25 mouse cellular contexts compared by ENCODE assay signal in the genomic region with DNA sequence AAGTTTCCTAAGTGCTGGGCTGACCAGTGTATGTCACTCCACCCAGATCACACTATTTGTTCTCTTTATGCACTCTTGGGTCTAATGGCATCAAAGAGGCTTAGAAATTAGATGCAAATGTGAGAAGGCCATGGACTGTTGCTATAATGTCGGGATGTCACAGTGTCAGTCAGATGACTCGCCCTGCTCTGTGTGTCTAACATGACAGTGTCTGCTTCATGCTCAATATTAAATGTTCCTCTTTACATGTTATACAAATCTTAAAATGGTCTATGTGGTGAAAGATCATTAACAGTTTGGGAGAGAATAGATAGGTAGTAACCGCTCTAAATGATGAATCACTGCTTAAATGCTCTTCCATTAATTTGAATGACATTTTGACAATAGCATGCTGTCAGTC.
DNase-seq lines count a peak whose midpoint lies in the region; ATAC-seq lines count a peak whose summit lies in the region.
"Had no signal": no experiment of that assay in that cellular context is flagged by ENCODE, and none has a peak within 500 bp of the region (broad histone marks: within the 10 kb centered on the region; RNA-seq: fewer than 3 reads in every experiment).

No protein-coding gene starts in this region.

- H3K4me2 ChIP-seq in hindbrain, embryonic 11.5 days (replicated peaks; ENCODE audit: low read depth, low read length): no peak overlapping the region
- H3K4me2 ChIP-seq in hindbrain, embryonic 13.5 days: no peak overlapping the region
- no peak overlapping the region for H3K4me2 ChIP-seq in neural tube, embryonic 11.5 days (ENCODE audit: low read depth)
- no peak overlapping the region for H3K4me2 ChIP-seq in neural tube, embryonic 15.5 days
- no peak overlapping the region for H3K4me2 ChIP-seq in midbrain, embryonic 16.5 days (ENCODE audit: low read length)
- H3K4me2 ChIP-seq: forebrain, embryonic 13.5 days; heart, embryonic 13.5 days; hindbrain, embryonic 12.5 days had no signal

- H3K27me3 ChIP-seq in hindbrain, embryonic 11.5 days (ENCODE audit: control insufficient read depth, insufficient read depth, low read length): no peaks in the 10 kb centered on the region
- H3K27me3 ChIP-seq in hindbrain, embryonic 13.5 days: no peaks in the 10 kb centered on the region
- no peaks in the 10 kb centered on the region for H3K27me3 ChIP-seq in neural tube, embryonic 11.5 days (ENCODE audit: control insufficient read depth, insufficient read depth, low read length)
- no peaks in the 10 kb centered on the region for H3K27me3 ChIP-seq in neural tube, embryonic 15.5 days (replicated peaks)
- H3K27me3 ChIP-seq in midbrain, embryonic 16.5 days (ENCODE audit: control insufficient read depth, insufficient read depth, low read depth, low read length): no peaks in the 10 kb centered on the region
- H3K27me3 ChIP-seq: forebrain, embryonic 13.5 days; heart, embryonic 13.5 days; hindbrain, embryonic 12.5 days had no signal

- WGBS in hindbrain, embryonic 11.5 days: 56% methylated on average over 3 of the region's 3 CpGs
- WGBS in hindbrain, embryonic 13.5 days: 45% methylated on average over 3 of the region's 3 CpGs
- 72% methylated on average over 3 of the region's 3 CpGs for WGBS in neural tube, embryonic 11.5 days
- 55% methylated on average over 3 of the region's 3 CpGs for WGBS in neural tube, embryonic 15.5 days
- WGBS in midbrain, embryonic 16.5 days: 62% methylated on average over 3 of the region's 3 CpGs

- ATAC-seq in hindbrain, embryonic 11.5 days (ENCODE audit: low FRiP score): peak; percentile 60; the same call in 1 of the 2 replicates
- ATAC-seq in hindbrain, embryonic 13.5 days (ENCODE audit: low FRiP score): no peak
- 0 out of 2 replicates have a peak, but pooled peaks have one; percentile 20 for ATAC-seq in neural tube, embryonic 11.5 days (ENCODE audit: insufficient read depth, low FRiP score, low TSS enrichment)
- ATAC-seq in neural tube, embryonic 15.5 days (ENCODE audit: low FRiP score): no peak
- ATAC-seq in midbrain, embryonic 16.5 days: peak; percentile 29
- ATAC-seq: forebrain, embryonic 16.5 days; Patski had no signal

- H3K27ac ChIP-seq in hindbrain, embryonic 11.5 days (ENCODE audit: low read depth, low read length): no peak overlapping the region
- H3K27ac ChIP-seq in hindbrain, embryonic 13.5 days: no peak overlapping the region
- H3K27ac ChIP-seq in neural tube, embryonic 11.5 days (ENCODE audit: low read depth, low read length): no peak overlapping the region
- H3K27ac ChIP-seq in neural tube, embryonic 15.5 days (replicated peaks): no peak overlapping the region
- H3K27ac ChIP-seq in midbrain, embryonic 16.5 days (ENCODE audit: low read length): no peak overlapping the region
- H3K27ac ChIP-seq: forebrain, embryonic 10.5 days; forebrain, embryonic 13.5 days; heart, adult 2 months; heart, embryonic 10.5 days; heart, embryonic 13.5 days; hindbrain, embryonic 12.5 days had no signal

- no peaks in the 10 kb centered on the region for H3K9me3 ChIP-seq in hindbrain, embryonic 11.5 days (ENCODE audit: control insufficient read depth, low read length)
- H3K9me3 ChIP-seq in hindbrain, embryonic 13.5 days: no peaks in the 10 kb centered on the region
- H3K9me3 ChIP-seq in neural tube, embryonic 11.5 days (ENCODE audit: control insufficient read depth, low read length): no peaks in the 10 kb centered on the region
- no peaks in the 10 kb centered on the region for H3K9me3 ChIP-seq in neural tube, embryonic 15.5 days (replicated peaks)
- no peaks in the 10 kb centered on the region for H3K9me3 ChIP-seq in midbrain, embryonic 16.5 days (replicated peaks; ENCODE audit: control insufficient read depth, low read length, poor library complexity, severe bottlenecking)
- H3K9me3 ChIP-seq: forebrain, embryonic 10.5 days; forebrain, embryonic 13.5 days; heart, embryonic 10.5 days; heart, embryonic 13.5 days; hindbrain, embryonic 12.5 days had no signal

- no peaks in the 10 kb centered on the region; the same call in 1 of the 2 replicates for H3K4me1 ChIP-seq in hindbrain, embryonic 11.5 days (replicated peaks; ENCODE audit: control insufficient read depth, insufficient read depth, low read length)
- H3K4me1 ChIP-seq in hindbrain, embryonic 13.5 days (replicated peaks): no peaks in the 10 kb centered on the region
- H3K4me1 ChIP-seq in neural tube, embryonic 11.5 days (ENCODE audit: control insufficient read depth, insufficient read depth, low read length): no peaks in the 10 kb centered on the region
- H3K4me1 ChIP-seq in neural tube, embryonic 15.5 days: no peaks in the 10 kb centered on the region
- no peaks in the 10 kb centered on the region for H3K4me1 ChIP-seq in midbrain, embryonic 16.5 days (ENCODE audit: control insufficient read depth, insufficient read depth, low read length)
- H3K4me1 ChIP-seq: forebrain, embryonic 13.5 days; heart, embryonic 10.5 days; heart, embryonic 13.5 days; hindbrain, embryonic 12.5 days had no signal

- no peak for DNase-seq in hindbrain, embryonic 11.5 days (ENCODE audit: low spot score)
- no peak for DNase-seq in neural tube, embryonic 11.5 days (ENCODE audit: low spot score)
- DNase-seq in Muller cell, postnatal 12 days (ENCODE audit: inconsistent ontology term): no peak
- DNase-seq in kidney, adult 18-20 months: no peak
- DNase-seq: adrenal gland, postnatal 14 days; cerebellum, adult 11-12 months; cerebellum, adult 8-10 months; cerebellum, postnatal 10 days; cerebellum, postnatal 36 days; embryo, embryonic 11 days; gastrocnemius, postnatal 10 days; gastrocnemius, postnatal 36 days; heart, adult 2 months; heart, postnatal 14 days; heart, postnatal 4 days had no signal

- no peaks in the 10 kb centered on the region for H3K36me3 ChIP-seq in hindbrain, embryonic 11.5 days (ENCODE audit: control insufficient read depth, insufficient read depth, low read length)
- H3K36me3 ChIP-seq in hindbrain, embryonic 13.5 days: no peaks in the 10 kb centered on the region
- H3K36me3 ChIP-seq in neural tube, embryonic 11.5 days (ENCODE audit: control insufficient read depth, insufficient read depth, low read length): no peaks in the 10 kb centered on the region
- H3K36me3 ChIP-seq in neural tube, embryonic 15.5 days: no peaks in the 10 kb centered on the region
- no peaks in the 10 kb centered on the region for H3K36me3 ChIP-seq in midbrain, embryonic 16.5 days (ENCODE audit: control insufficient read depth, insufficient read depth, low read length)
- H3K36me3 ChIP-seq: forebrain, embryonic 10.5 days; heart, embryonic 10.5 days; heart, embryonic 13.5 days; hindbrain, embryonic 12.5 days had no signal

- H3K9ac ChIP-seq in hindbrain, embryonic 11.5 days (ENCODE audit: low read depth, low read length): no peak overlapping the region
- no peak overlapping the region for H3K9ac ChIP-seq in hindbrain, embryonic 13.5 days
- H3K9ac ChIP-seq in neural tube, embryonic 11.5 days (ENCODE audit: low read length): no peak overlapping the region
- H3K9ac ChIP-seq in neural tube, embryonic 15.5 days (replicated peaks): no peak overlapping the region
- no peak overlapping the region for H3K9ac ChIP-seq in midbrain, embryonic 16.5 days (ENCODE audit: low read depth, low read length)
- H3K9ac ChIP-seq: forebrain, embryonic 13.5 days; heart, embryonic 13.5 days; hindbrain, embryonic 12.5 days had no signal

- no peak overlapping the region for H3K4me3 ChIP-seq in hindbrain, embryonic 11.5 days (ENCODE audit: low read depth, low read length)
- H3K4me3 ChIP-seq in hindbrain, embryonic 13.5 days: no peak overlapping the region
- no peak overlapping the region for H3K4me3 ChIP-seq in neural tube, embryonic 11.5 days (ENCODE audit: low read depth, low read length)
- H3K4me3 ChIP-seq in neural tube, embryonic 15.5 days (replicated peaks): no peak overlapping the region
- H3K4me3 ChIP-seq in midbrain, embryonic 16.5 days (ENCODE audit: low read depth, low read length): no peak overlapping the region
- H3K4me3 ChIP-seq: forebrain, embryonic 10.5 days; forebrain, embryonic 13.5 days; heart, adult 2 months; heart, embryonic 10.5 days; heart, embryonic 13.5 days; hindbrain, embryonic 12.5 days had no signal

Comparison
In these comparisons a context has a peak if more than half of its experiments do, and no peak if none do; other contexts are left out.
1. ATAC-seq: peak in hindbrain, embryonic 11.5 days (single experiment), neural tube, embryonic 11.5 days (single experiment) and midbrain, embryonic 16.5 days (single experiment); none in hindbrain, embryonic 13.5 days (single experiment) and neural tube, embryonic 15.5 days (single experiment).